Mouse (Mus musculus): ENCODE data around the gene Hpd. TPM values are rescaled to one million over a fixed set of nuclear protein-coding genes. Genes with fewer than 3 reads are reported as not detected.

Gene Hpd
- polyA plus RNA-seq, 1 experiment from 2014 or later: not detected

GRCm38 (mm10) chr5:123142161-123143157, 40.1 kb downstream of the Hpd start, which contains the start of gene Setd1b:
TSS of gene Setd1b (plus strand) at chr5:123142193.
- Histone ChIP-seq H3K27me3 (replicated peaks; ENCODE audit: control insufficient read depth, insufficient read depth, low read length) (no peaks in the 10 kb centered on the region), H3K27ac (replicated peaks; ENCODE audit: low read depth, low read length) (peak within 1 kb of the TSS; percentile 100), H3K4me3 (ENCODE audit: low read depth, low read length) (peak within 1 kb of the TSS; percentile 90), H3K4me2 (ENCODE audit: low read depth, low read length) (peak within 1 kb of the TSS; percentile 100), H3K9me3 (ENCODE audit: control insufficient read depth, low read length) (no peaks in the 10 kb centered on the region), H3K9ac (ENCODE audit: low read depth, low read length) (peak within 1 kb of the TSS; percentile 100), H3K36me3 (ENCODE audit: control insufficient read depth, insufficient read depth, low read length) (peaks cover 19% of the 10 kb centered on the region), H3K4me1 (ENCODE audit: control insufficient read depth, insufficient read depth, low read length) (peaks cover 29% of the 10 kb centered on the region)
- under 1% methylated on average over 35 of the region's 103 CpGs for WGBS
- ATAC-seq (ENCODE audit: low read depth): no peak; the same call in 1 of the 2 replicates
- DNase-seq (ENCODE audit: low spot score): peak; percentile 79

DNA sequence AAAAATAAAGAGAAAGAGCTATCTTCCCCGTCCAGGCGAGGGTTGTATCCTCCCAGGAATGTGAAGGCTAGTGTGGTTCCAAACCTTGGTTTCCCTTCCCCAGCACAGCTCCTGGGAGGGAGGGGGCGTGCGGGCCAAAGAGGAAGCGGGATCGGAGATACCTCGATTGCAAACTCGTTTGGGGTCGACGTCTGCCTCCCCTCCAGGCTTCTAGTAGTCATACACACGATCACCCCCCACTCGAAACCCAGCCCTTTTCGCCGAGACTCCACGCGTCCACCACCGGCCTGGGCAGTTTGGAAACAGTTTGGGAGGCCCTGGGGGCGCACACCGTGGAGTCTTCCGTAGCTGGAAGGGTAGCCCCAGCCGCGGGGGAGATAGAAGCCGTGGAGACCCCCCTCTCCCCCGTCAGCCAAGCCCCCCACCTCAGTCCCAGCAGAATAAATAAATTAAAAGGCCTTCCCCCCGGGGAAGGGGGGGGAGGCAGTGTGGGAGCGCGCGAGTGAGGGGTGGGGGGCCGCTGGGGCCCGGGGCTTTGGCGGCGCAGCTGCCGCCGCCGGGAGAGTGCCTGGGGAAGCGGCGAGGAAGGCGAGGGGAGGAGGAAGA, 40.9 kb downstream of the Hpd start:
- peak overlapping the region; percentile 90 for H3K4me3 ChIP-seq (ENCODE audit: low read depth, low read length)
- DNase-seq (ENCODE audit: low spot score): peak; percentile 80
- H3K9ac ChIP-seq (ENCODE audit: low read depth, low read length): peak overlapping the region; percentile 100
- ATAC-seq (ENCODE audit: low read depth): no peak
- H3K9me3 ChIP-seq (ENCODE audit: control insufficient read depth, low read length): no peaks in the 10 kb centered on the region
- WGBS: 3% methylated on average over 25 of the region's 38 CpGs
- H3K4me2 ChIP-seq (ENCODE audit: low read depth, low read length): peak overlapping the region; percentile 100
- H3K27me3 ChIP-seq (replicated peaks; ENCODE audit: control insufficient read depth, insufficient read depth, low read length): no peaks in the 10 kb centered on the region
- H3K36me3 ChIP-seq (ENCODE audit: control insufficient read depth, insufficient read depth, low read length): peaks cover 11% of the 10 kb centered on the region
- peak overlapping the region; percentile 100 for H3K27ac ChIP-seq (replicated peaks; ENCODE audit: low read depth, low read length)
- peaks cover 35% of the 10 kb centered on the region for H3K4me1 ChIP-seq (ENCODE audit: control insufficient read depth, insufficient read depth, low read length)

GRCm38 (mm10) chr5:123140694-123141554, 41.6 kb downstream of the Hpd start:
- H3K27me3 ChIP-seq (replicated peaks; ENCODE audit: control insufficient read depth, insufficient read depth, low read length): no peaks in the 10 kb centered on the region
- peak overlapping the region; percentile 100 for H3K27ac ChIP-seq (replicated peaks; ENCODE audit: low read depth, low read length)
- H3K4me1 ChIP-seq (ENCODE audit: control insufficient read depth, insufficient read depth, low read length): peaks cover 42% of the 10 kb centered on the region
- H3K4me2 ChIP-seq (ENCODE audit: low read depth, low read length): peak overlapping the region; percentile 100
- peak; percentile 75 for ATAC-seq (ENCODE audit: low read depth)
- DNase-seq (ENCODE audit: low spot score): peak; percentile 98
- 0 out of 2 replicates have a peak, but pooled peaks cover 6% of the 10 kb centered on the region for H3K36me3 ChIP-seq (ENCODE audit: control insufficient read depth, insufficient read depth, low read length)
- H3K4me3 ChIP-seq (ENCODE audit: low read depth, low read length): peak overlapping the region; percentile 90
- WGBS: under 1% methylated on average over 31 of the region's 31 CpGs
- no peaks in the 10 kb centered on the region for H3K9me3 ChIP-seq (ENCODE audit: control insufficient read depth, low read length)
- peak overlapping the region; percentile 100 for H3K9ac ChIP-seq (ENCODE audit: low read depth, low read length)

DNA sequence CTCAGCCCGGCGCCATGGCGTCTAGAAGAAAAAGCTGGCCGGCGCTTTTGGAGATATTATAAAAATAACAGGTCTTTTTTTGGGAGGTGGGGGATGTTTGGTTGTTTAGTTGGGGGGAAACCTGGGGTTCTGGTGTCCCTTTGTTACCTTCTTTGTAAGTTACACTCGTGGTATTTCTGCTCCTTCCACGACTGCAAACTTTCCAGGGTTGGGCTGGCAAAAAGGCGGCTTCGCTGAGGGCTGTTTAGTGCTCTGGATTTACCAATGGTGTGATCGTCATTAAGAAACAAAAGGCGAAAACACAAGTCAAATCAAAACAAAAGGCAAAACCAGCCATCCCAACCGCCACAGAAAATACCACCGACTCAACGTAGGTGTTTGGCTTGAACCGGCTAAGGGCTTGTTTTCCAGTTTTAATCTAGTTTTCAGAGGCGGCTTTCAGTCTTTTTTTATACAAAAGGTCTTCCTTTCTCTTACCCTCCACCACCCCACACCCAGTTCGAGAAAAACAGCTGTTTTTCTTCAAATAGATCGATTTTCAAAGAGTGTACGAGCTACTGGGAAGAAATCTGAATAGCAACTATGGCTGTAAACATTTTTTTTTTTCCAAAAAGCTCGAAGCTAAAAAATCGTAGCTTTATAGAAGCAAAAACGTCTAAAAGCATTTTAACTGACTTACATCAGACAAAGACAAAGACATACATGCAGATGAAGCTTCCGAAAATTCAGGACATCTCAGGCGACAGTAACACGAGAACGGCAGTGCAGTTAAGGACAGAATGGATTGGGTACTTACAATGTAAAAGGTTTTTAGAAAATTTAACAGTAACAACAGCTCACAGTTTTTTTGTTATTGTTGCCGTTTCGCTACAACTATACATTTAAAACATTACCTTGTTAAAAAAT, 42.6 kb downstream of the Hpd start:
- ATAC-seq (ENCODE audit: low read depth) (no peak), DNase-seq (ENCODE audit: low spot score) (no peak)
- Histone ChIP-seq H3K27me3 (replicated peaks; ENCODE audit: control insufficient read depth, insufficient read depth, low read length) (no peaks in the 10 kb centered on the region), H3K36me3 (ENCODE audit: control insufficient read depth, insufficient read depth, low read length) (no peaks in the 10 kb centered on the region), H3K4me1 (ENCODE audit: control insufficient read depth, insufficient read depth, low read length) (peaks cover 43% of the 10 kb centered on the region), H3K9me3 (ENCODE audit: control insufficient read depth, low read length) (no peaks in the 10 kb centered on the region), H3K9ac (ENCODE audit: low read depth, low read length) (peak overlapping the region; percentile 100), H3K4me3 (ENCODE audit: low read depth, low read length) (peak overlapping the region; percentile 90), H3K4me2 (ENCODE audit: low read depth, low read length) (peak overlapping the region; percentile 100), H3K27ac (replicated peaks; ENCODE audit: low read depth, low read length) (peak overlapping the region; percentile 100)
- WGBS: under 1% methylated on average over 28 of the region's 28 CpGs

- Histone ChIP-seq H3K27ac (replicated peaks; ENCODE audit: low read depth, low read length) (peak overlapping the region; percentile 100), H3K9ac (ENCODE audit: low read depth, low read length) (peak overlapping the region; percentile 100), H3K36me3 (ENCODE audit: control insufficient read depth, insufficient read depth, low read length) (peaks cover 6% of the 10 kb centered on the region; the same call in 1 of the 2 replicates), H3K4me1 (ENCODE audit: control insufficient read depth, insufficient read depth, low read length) (peaks cover 43% of the 10 kb centered on the region), H3K27me3 (replicated peaks; ENCODE audit: control insufficient read depth, insufficient read depth, low read length) (no peaks in the 10 kb centered on the region), H3K4me3 (ENCODE audit: low read depth, low read length) (peak overlapping the region; percentile 90), H3K9me3 (ENCODE audit: control insufficient read depth, low read length) (no peaks in the 10 kb centered on the region), H3K4me2 (ENCODE audit: low read depth, low read length) (peak overlapping the region; percentile 100)
- peak; percentile 93 for DNase-seq (ENCODE audit: low spot score)
- WGBS: under 1% methylated on average over 37 of the region's 39 CpGs
- ATAC-seq (ENCODE audit: low read depth): 0 out of 2 replicates have a peak, but pooled peaks have one; percentile 3
These were observed 43.4 kb downstream of the Hpd start for GRCm38 (mm10) chr5:123138953-123139721.

GRCm38 (mm10) chr5:123138230-123138911, 44.2 kb downstream of the Hpd start:
- H3K4me2 ChIP-seq (ENCODE audit: low read depth, low read length): peak overlapping the region; percentile 100
- peaks cover 11% of the 10 kb centered on the region; the same call in 1 of the 2 replicates for H3K36me3 ChIP-seq (ENCODE audit: control insufficient read depth, insufficient read depth, low read length)
- WGBS: 0% methylated on average over 12 of the region's 40 CpGs
- peak; percentile 26 for ATAC-seq (ENCODE audit: low read depth)
- H3K9ac ChIP-seq (ENCODE audit: low read depth, low read length): peak overlapping the region; percentile 100
- H3K9me3 ChIP-seq (ENCODE audit: control insufficient read depth, low read length): no peaks in the 10 kb centered on the region
- DNase-seq (ENCODE audit: low spot score): peak; percentile 92
- peak overlapping the region; percentile 90 for H3K4me3 ChIP-seq (ENCODE audit: low read depth, low read length)
- H3K27me3 ChIP-seq (replicated peaks; ENCODE audit: control insufficient read depth, insufficient read depth, low read length): no peaks in the 10 kb centered on the region
- peak overlapping the region; percentile 100 for H3K27ac ChIP-seq (replicated peaks; ENCODE audit: low read depth, low read length)
- H3K4me1 ChIP-seq (ENCODE audit: control insufficient read depth, insufficient read depth, low read length): peaks cover 44% of the 10 kb centered on the region

GRCm38 (mm10) chr5:123137910-123138229, 44.7 kb downstream of the Hpd start:
- Histone ChIP-seq H3K27me3 (replicated peaks; ENCODE audit: control insufficient read depth, insufficient read depth, low read length) (no peaks in the 10 kb centered on the region), H3K36me3 (ENCODE audit: control insufficient read depth, insufficient read depth, low read length) (peaks cover 11% of the 10 kb centered on the region; the same call in 1 of the 2 replicates), H3K4me1 (ENCODE audit: control insufficient read depth, insufficient read depth, low read length) (peaks cover 49% of the 10 kb centered on the region), H3K27ac (replicated peaks; ENCODE audit: low read depth, low read length) (peak overlapping the region; percentile 100), H3K4me3 (ENCODE audit: low read depth, low read length) (peak overlapping the region; percentile 90), H3K9ac (ENCODE audit: low read depth, low read length) (peak overlapping the region; percentile 100), H3K4me2 (ENCODE audit: low read depth, low read length) (peak overlapping the region; percentile 100), H3K9me3 (ENCODE audit: control insufficient read depth, low read length) (no peaks in the 10 kb centered on the region)
- DNase-seq (ENCODE audit: low spot score) (no peak), ATAC-seq (ENCODE audit: low read depth) (no peak)
- WGBS: 0% methylated on average over 5 of the region's 6 CpGs

All from embryonic facial prominence, embryonic 14.5 days (tissue).